Mouse (Mus musculus) liver, embryonic 14.5 days (tissue): ENCODE measurements around the gene Lrsam1.

Experiments used
- CTCF ChIP-seq: IDR thresholded peaks from 2 replicates; pipeline ENCODE4 v1.5.1; 2016; ENCODE audit warnings: antibody characterized with exemption, low read depth, control low read depth
- EP300 ChIP-seq: IDR thresholded peaks from 2 replicates; pipeline ENCODE4 v1.6.1; 2016; ENCODE audit warnings: antibody characterized with exemption, low read depth

- TF ChIP-seq CTCF (no peak), EP300 (no peak)
Measured at GRCm38 (mm10) chr2:32992130-32992529, 30.7 kb upstream of the Lrsam1 start.
